Mouse (Mus musculus) limb, embryonic 15.5 days (tissue): ENCODE data around the gene Arhgap29. TPM values are rescaled to one million over a fixed set of nuclear protein-coding genes. Genes with fewer than 3 reads are reported as not detected.
A peak's percentile ranks its signal among the peaks of the same experiment; 100 is the strongest.

Source experiments
- ATAC-seq: fragments of 200-750 bp; cut with Nextera tagmentation; 2 replicates; pipeline ENCODE4 v1.8.0; 2017; ENCODE audit warnings: low read depth, moderate TSS enrichment; ENCODE audit not compliant: insufficient number of reproducible peaks, low FRiP score, low TSS enrichment
- H3K27ac ChIP-seq: fragments of 300-500 bp; sonication (generic); 2 replicates; pipeline ENCODE4 v1.5.1; 2015; ENCODE audit warnings: moderate library complexity, mild to moderate bottlenecking, inconsistent platforms
- H3K27me3 ChIP-seq: fragments of 300-500 bp; sonication (generic); 2 replicates; pipeline ENCODE4 v1.6.1; 2015; ENCODE audit warnings: inconsistent platforms
- H3K36me3 ChIP-seq: fragments of 300-500 bp; sonication (generic); 2 replicates; pipeline ENCODE4 v1.6.1; 2015; ENCODE audit warnings: inconsistent platforms
- H3K4me1 ChIP-seq: fragments of 300-500 bp; sonication (generic); 2 replicates; pipeline ENCODE4 v1.6.1; 2015; ENCODE audit warnings: inconsistent platforms
- H3K4me2 ChIP-seq: fragments of 300-500 bp; sonication (generic); 2 replicates; pipeline ENCODE4 v1.6.1; 2015; ENCODE audit warnings: mild to moderate bottlenecking, inconsistent platforms
- H3K4me3 ChIP-seq: fragments of 300-500 bp; sonication (generic); 2 replicates; pipeline ENCODE4 v1.5.1; 2015; ENCODE audit warnings: mild to moderate bottlenecking, inconsistent platforms
- H3K9ac ChIP-seq: fragments of 300-500 bp; sonication (generic); 2 replicates; pipeline ENCODE4 v1.6.1; 2015; ENCODE audit warnings: inconsistent platforms
- H3K9me3 ChIP-seq: fragments of 300-500 bp; sonication (generic); 2 replicates; pipeline ENCODE4 v1.6.1; 2016; ENCODE audit warnings: inconsistent platforms
- WGBS: fragments of 180-500 bp; shearing (Covaris S2); methylation state at CpG from one replicate; pipeline ENCODE4 v1.1.7; 2015; 5-methylcytosine and 5-hydroxymethylcytosine counted together
- polyA plus RNA-seq: library from polyadenylated mRNA; unstranded; fragments of >200 nt; fragmentation: Nextera tagmentation; extraction: Ambion mirVana; gene quantifications from 2 replicates; pipeline ENCODE4 v1.2.1, GENCODE M21; 2015

Arhgap29 gene
- polyA plus RNA-seq, 1 experiment from 2014 or later, result 40.8 TPM

DNA sequence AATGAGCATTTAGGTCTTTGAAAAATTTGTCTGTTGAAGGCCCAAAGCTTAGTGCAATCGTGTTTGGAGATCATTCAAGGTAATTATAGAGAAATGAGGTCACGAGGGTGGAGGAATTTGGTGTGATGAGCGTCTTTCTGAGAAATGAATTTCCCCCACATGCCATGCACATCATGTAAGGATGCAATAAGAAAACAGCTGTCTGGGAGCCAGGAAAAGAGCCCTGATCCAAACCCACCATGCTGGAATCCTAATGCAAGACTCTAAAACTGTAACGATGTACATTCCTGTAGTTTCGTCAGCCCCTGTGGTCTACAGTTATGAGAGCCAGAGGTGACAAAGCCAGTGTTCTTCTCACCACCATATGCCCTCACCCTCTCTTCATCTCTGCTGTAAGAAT, 32.4 kb upstream of the Arhgap29 start:
- no peak overlapping the region for H3K9ac ChIP-seq
- H3K4me3 ChIP-seq, result no peak overlapping the region
- H3K27ac ChIP-seq, result no peak overlapping the region
- H3K27me3 ChIP-seq, result no peaks in the 10 kb centered on the region
- no peak overlapping the region for H3K4me2 ChIP-seq
- H3K4me1 ChIP-seq, result no peaks in the 10 kb centered on the region
- no peaks in the 10 kb centered on the region for H3K36me3 ChIP-seq
- no peak for ATAC-seq
- H3K9me3 ChIP-seq, result no peaks in the 10 kb centered on the region
- WGBS, result 56% methylated on average over 5 of the region's 5 CpGs

DNA sequence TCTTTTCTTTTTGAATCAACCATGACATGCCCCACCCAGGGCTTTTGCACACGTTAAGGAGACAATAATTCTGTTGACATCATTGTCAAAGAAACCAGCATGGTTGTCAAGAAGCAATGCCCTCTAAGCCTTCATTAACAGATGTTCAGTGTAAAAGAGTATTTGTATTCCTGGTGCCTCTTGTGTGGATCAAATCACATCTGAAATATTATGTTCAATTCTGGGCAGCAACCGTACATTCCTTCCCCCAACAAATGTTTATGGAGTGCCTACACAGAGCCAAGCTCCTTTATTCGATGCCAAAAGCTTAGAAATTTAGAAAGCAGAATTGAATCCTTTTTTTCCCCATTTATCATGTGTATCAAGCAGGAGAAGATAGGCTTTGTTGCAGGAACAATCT, 31.6 kb upstream of the Arhgap29 start:
- 56% methylated on average over 3 of the region's 3 CpGs for WGBS
- Histone ChIP-seq H3K4me1 (no peaks in the 10 kb centered on the region), H3K9ac (no peak overlapping the region), H3K4me3 (no peak overlapping the region), H3K36me3 (no peaks in the 10 kb centered on the region), H3K27me3 (no peaks in the 10 kb centered on the region), H3K9me3 (no peaks in the 10 kb centered on the region), H3K27ac (0 out of 2 replicates have a peak overlapping the region, but pooled peaks have one; percentile 24), H3K4me2 (no peak overlapping the region)
- ATAC-seq, result no peak

DNA sequence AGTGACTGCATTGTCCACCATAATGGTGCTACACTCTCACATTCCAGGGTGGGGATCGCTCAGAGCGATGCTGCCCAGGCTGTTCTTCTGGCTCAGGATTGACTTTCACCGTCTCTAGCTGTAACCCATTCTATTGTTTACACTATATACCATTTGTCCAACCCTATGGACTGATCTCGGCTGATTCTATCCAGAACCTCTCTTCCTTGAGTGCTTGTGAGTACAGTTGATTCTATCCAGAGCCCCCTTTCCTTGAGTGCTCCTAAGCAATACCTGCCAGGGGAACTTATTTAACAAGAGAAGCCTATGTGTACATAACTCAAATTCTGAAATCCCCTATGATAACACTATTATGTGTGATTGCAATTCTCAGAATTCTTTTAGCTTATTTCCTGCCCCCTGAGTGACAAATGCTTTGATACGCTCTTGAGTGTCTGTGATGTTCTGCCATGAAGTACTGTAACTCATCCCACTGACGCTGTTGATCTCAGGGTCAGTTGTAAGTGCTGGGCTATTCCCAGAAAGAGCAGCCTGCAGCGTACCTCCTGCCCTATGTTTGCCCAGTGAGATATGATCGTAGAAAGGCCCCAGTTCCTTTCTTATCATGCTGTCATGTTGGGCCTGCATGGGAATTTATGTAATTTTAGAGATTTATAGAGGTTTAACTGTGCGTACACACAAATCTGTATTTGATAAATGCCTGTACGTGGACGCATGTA, 27.4 kb upstream of the Arhgap29 start:
- ATAC-seq, result no peak
- Histone ChIP-seq H3K4me1 (no peaks in the 10 kb centered on the region), H3K27me3 (no peaks in the 10 kb centered on the region), H3K36me3 (no peaks in the 10 kb centered on the region), H3K9me3 (no peaks in the 10 kb centered on the region), H3K9ac (no peak overlapping the region), H3K4me3 (no peak overlapping the region), H3K27ac (no peak overlapping the region), H3K4me2 (no peak overlapping the region)
- 77% methylated on average over 11 of the region's 11 CpGs for WGBS

DNA sequence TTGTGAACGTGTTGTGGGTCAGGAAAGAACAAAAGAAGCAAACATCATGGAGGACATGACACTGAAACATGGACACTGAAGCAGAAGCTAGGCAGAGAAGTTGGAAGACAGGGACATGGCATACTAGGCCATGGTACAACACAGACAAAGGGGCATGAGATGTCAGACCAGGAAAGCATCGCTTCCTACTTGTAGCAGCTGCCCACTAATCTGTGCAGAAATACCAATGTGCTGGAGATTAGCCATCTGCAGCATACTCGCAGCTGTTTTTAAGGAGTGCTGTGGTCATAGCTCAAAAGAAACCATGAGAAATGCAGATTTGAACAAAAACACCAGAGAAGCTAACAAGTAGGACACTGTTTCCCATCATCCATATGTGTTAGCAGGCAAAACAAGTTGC, 24.7 kb upstream of the Arhgap29 start:
- Histone ChIP-seq H3K4me2 (no peak overlapping the region), H3K27me3 (no peaks in the 10 kb centered on the region), H3K9ac (no peak overlapping the region), H3K27ac (no peak overlapping the region), H3K36me3 (no peaks in the 10 kb centered on the region), H3K4me3 (no peak overlapping the region), H3K9me3 (no peaks in the 10 kb centered on the region), H3K4me1 (no peaks in the 10 kb centered on the region)
- no peak for ATAC-seq
- 76% methylated on average over 3 of the region's 3 CpGs for WGBS

DNA sequence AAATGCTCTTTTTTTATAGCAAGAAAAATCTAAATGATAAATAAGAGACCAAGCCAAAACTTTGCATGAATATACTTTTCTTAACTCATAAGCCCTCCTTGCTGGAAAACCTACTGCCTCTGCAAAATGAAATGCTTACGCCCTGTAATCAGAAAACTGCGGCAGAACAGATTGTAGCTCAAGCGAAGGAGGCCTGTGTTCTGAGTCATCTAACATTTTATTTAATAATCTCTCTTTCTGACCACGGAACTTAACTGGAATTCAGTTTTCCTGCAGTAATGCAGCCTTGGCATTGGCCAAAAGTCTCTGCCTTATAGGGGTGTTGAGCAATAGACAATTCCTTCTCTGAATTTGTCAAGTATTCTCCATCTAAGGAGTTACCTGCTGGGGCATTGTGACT, 19.5 kb upstream of the Arhgap29 start:
- WGBS, result 75% methylated on average over 4 of the region's 4 CpGs
- H3K9me3 ChIP-seq, result no peaks in the 10 kb centered on the region
- no peak overlapping the region for H3K9ac ChIP-seq
- no peak overlapping the region for H3K27ac ChIP-seq
- no peaks in the 10 kb centered on the region for H3K4me1 ChIP-seq
- ATAC-seq, result no peak
- no peak overlapping the region for H3K4me2 ChIP-seq
- H3K4me3 ChIP-seq, result no peak overlapping the region
- no peaks in the 10 kb centered on the region for H3K27me3 ChIP-seq
- no peaks in the 10 kb centered on the region for H3K36me3 ChIP-seq

DNA sequence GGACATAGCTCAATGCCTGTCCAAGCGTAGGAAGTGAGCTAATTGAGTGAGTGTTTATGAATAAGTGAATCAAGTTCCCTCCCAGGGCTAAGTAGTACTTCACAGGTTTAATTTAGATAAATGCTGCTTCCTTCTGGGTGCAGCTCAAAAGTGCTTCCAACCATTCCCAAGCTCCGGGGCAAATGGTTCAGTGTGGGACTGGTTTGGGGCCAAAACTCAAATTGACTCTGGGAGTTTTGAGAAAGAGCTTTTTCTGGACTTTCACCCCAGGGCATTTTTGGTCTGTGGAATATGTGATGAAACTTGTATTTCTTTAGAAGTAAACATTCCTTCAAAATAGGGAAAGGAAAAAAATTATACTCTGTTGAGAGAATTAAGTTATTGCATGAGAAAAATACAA, 16.1 kb upstream of the Arhgap29 start:
- WGBS, result 66% methylated on average over 2 of the region's 2 CpGs
- Histone ChIP-seq H3K9ac (no peak overlapping the region), H3K27ac (no peak overlapping the region), H3K36me3 (no peaks in the 10 kb centered on the region), H3K27me3 (no peaks in the 10 kb centered on the region), H3K9me3 (no peaks in the 10 kb centered on the region), H3K4me1 (peaks cover 3% of the 10 kb centered on the region; the same call in 1 of the 2 replicates), H3K4me2 (no peak overlapping the region), H3K4me3 (no peak overlapping the region)
- ATAC-seq, result no peak

DNA sequence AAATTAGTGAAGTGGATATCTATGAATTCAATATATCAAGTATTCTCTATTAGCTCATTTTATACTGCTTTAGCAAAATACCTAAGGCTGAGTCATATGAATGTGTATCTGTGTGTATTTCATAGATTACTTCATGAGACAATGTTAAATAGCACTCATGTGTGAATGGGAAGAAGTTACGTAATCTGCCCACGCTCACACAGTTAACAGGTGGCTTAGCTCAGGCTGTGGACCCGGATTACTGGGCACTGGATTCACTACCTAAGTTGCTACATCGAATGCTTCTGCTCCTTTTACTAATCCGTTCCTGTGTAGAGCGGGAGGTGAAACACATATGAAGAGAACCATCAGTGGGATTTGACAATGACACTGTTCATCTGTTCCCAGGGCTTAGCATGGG, 15.3 kb upstream of the Arhgap29 start:
- H3K36me3 ChIP-seq, result no peaks in the 10 kb centered on the region
- no peaks in the 10 kb centered on the region for H3K9me3 ChIP-seq
- WGBS, result 84% methylated on average over 6 of the region's 6 CpGs
- H3K4me1 ChIP-seq, result peaks cover 3% of the 10 kb centered on the region; the same call in 1 of the 2 replicates
- no peak overlapping the region for H3K4me2 ChIP-seq
- ATAC-seq, result no peak
- no peaks in the 10 kb centered on the region for H3K27me3 ChIP-seq
- H3K9ac ChIP-seq, result no peak overlapping the region
- H3K4me3 ChIP-seq, result no peak overlapping the region
- no peak overlapping the region for H3K27ac ChIP-seq

DNA sequence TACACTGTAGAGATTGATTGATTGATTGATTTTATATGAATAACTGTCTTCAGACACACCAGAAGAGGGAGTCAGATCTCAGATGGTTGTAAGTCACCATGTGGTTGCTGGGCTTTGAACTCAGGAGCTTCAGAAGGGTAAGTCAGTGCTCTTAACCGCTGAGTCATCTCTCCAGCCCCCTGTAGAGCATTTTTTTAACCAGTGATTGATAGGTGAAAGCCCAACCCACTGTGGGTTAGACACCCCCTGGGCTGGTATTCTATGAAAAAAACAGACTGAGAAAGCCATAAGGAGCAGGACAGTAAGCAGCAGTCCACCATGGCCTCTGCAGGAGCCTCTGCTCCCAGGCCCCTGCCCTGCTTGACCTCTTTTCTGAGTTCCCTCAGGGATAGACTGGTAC, 12.7 kb upstream of the Arhgap29 start:
- ATAC-seq, result no peak
- WGBS, result 68% methylated on average over 1 of the region's 1 CpGs
- Histone ChIP-seq H3K9ac (no peak overlapping the region), H3K4me3 (no peak overlapping the region), H3K4me1 (peaks cover 3% of the 10 kb centered on the region; the same call in 1 of the 2 replicates), H3K27me3 (no peaks in the 10 kb centered on the region), H3K36me3 (no peaks in the 10 kb centered on the region), H3K4me2 (no peak overlapping the region), H3K27ac (no peak overlapping the region), H3K9me3 (no peaks in the 10 kb centered on the region)

DNA sequence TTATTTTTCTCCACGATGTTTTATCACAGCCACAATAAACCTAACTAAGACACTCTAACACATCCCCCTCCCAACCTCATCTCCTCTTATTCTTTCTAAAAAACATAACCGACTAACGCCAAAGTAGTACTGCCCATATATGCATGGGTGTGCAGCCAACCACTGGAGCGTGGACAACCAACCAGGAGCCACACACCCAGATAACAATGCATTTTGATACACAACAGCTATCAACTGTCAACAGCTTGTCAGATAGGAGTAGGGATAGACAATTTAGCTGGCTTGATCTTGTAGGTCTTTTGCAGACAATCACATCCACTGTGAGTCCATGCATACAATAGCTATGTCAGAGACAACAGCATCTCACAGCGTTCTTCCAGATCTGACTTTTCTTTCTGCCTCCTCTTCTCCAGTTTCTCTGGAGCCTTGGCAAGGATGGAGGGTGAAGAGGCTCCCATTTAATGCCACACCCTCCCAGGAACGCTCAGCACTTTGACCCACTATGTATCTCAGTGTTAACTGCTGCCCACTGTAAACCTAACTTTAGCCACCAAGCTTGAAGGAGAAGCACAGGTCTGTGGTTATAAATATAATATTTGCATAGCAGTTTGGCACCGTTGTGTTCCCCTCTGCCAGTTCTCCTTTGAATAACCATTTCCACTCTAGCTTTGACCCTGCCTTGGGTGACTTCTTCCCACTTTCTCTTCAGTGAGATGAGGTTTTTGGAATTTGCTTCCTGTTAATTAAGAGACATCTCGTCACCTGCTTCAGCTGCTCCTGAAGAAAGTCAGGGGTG, 12.0 kb upstream of the Arhgap29 start:
- H3K4me2 ChIP-seq, result no peak overlapping the region
- H3K9me3 ChIP-seq, result no peaks in the 10 kb centered on the region
- no peak overlapping the region for H3K9ac ChIP-seq
- H3K27ac ChIP-seq, result no peak overlapping the region
- H3K4me1 ChIP-seq, result peaks cover 3% of the 10 kb centered on the region; the same call in 1 of the 2 replicates
- ATAC-seq, result no peak
- WGBS, result 79% methylated on average over 8 of the region's 8 CpGs
- H3K27me3 ChIP-seq, result no peaks in the 10 kb centered on the region
- no peak overlapping the region for H3K4me3 ChIP-seq
- no peaks in the 10 kb centered on the region for H3K36me3 ChIP-seq

DNA sequence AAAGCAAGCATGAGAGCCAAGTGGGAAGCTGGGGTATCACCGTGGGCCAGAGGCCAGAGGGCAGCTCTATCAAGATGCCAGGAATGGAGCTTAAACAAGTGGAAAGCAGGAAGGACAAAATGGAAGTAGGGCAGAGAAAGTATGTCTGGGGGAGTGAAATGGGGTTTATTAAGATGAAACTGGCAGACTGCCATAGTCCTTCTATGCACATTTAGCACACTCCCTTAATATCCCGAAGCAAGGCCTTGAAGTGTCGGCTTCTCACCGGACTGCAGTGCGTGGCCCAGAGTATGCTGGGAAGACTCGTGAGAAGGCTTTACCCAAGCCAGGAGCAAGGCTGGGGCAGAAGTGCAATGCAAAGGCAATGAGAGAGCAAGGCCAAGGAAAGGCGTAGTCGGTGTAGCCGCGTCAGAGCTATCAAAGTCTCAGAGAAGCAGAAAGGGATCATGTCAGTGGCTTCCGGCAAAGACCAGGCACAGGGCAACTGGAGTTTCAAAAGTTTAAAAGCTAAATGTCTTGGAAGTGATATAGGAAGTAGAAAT, 11.1 kb upstream of the Arhgap29 start:
- H3K4me3 ChIP-seq, result no peak overlapping the region
- ATAC-seq, result no peak

DNA sequence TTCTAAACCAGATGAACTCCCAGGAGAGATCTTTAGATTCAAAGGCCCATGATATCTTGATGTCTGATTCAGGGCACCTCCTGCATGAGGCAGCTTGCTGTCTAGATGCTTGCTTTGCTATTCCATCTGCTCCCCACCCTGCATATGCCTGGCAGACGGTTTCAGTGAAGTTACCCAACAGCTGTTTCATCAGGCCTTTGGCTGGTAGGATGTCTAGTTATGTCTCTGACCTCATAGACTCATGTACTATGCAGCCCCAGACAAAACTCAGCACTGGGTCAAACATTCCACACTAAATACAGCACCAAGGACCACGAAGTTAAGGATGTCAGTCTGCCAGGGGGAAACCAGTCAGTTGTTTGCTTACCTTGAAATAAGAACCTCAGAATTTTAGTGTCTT, 6.4 kb upstream of the Arhgap29 start:
- Histone ChIP-seq H3K27ac (no peak overlapping the region), H3K36me3 (no peaks in the 10 kb centered on the region), H3K4me2 (no peak overlapping the region), H3K4me1 (peaks cover 2% of the 10 kb centered on the region; the same call in 1 of the 2 replicates), H3K4me3 (no peak overlapping the region), H3K9ac (no peak overlapping the region), H3K9me3 (no peaks in the 10 kb centered on the region), H3K27me3 (no peaks in the 10 kb centered on the region)
- no peak for ATAC-seq
- WGBS, result 54% methylated on average over 2 of the region's 2 CpGs

More for the DNA sequence above, 11.1 kb upstream of the Arhgap29 start:
- WGBS, result 77% methylated on average over 11 of the region's 11 CpGs
- Histone ChIP-seq H3K9me3 (no peaks in the 10 kb centered on the region), H3K27me3 (no peaks in the 10 kb centered on the region), H3K27ac (no peak overlapping the region), H3K9ac (no peak overlapping the region), H3K4me1 (peaks cover 3% of the 10 kb centered on the region; the same call in 1 of the 2 replicates), H3K36me3 (no peaks in the 10 kb centered on the region), H3K4me2 (no peak overlapping the region)

DNA sequence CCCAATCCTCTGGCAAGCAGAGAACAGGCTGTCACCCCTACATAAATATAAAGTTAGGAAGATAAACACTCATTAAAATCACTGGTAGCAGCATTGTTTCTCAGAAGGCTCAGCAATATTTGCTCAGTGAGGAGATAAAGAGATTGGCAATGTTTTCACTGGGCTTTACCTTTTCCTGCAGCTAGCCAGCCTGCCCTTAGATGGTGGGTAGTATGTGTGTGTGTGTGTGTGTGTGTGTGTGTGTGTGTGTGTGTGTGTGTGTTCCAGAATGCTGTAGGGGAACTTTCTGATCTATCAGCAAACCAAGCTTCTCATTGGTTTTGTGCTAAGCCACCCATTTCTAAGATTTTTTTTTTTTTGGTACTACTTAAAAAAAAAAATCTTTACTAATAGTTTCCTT, 5.6 kb upstream of the Arhgap29 start:
- no peaks in the 10 kb centered on the region for H3K36me3 ChIP-seq
- H3K9ac ChIP-seq, result no peak overlapping the region
- H3K27me3 ChIP-seq, result no peaks in the 10 kb centered on the region
- no peak for ATAC-seq
- no peak overlapping the region for H3K4me3 ChIP-seq
- no peaks in the 10 kb centered on the region for H3K9me3 ChIP-seq
- H3K4me2 ChIP-seq, result no peak overlapping the region
- no peaks in the 10 kb centered on the region for H3K4me1 ChIP-seq
- no peak overlapping the region for H3K27ac ChIP-seq
